Mouse (Mus musculus) heart, adult 10 weeks (tissue): ENCODE measurements around the gene Hspb3. TPM values are rescaled to one million over a fixed set of nuclear protein-coding genes. Genes with fewer than 3 reads are reported as not detected.

ENCODE experiments used
- polyA plus RNA-seq: library from polyadenylated mRNA; stranded (reverse); fragments of 350-450 nt; fragmentation: Illumina TruSeq; extraction: RNeasy Lipid Tissue Mini Kit (QIAGEN cat#74804); gene quantifications from one replicate; pipeline ENCODE4 v1.2.3, GENCODE M21; 2014; ENCODE audit warnings: low read depth, low replicate concordance

Gene Hspb3
- 18.6 TPM for polyA plus RNA-seq

DNA sequence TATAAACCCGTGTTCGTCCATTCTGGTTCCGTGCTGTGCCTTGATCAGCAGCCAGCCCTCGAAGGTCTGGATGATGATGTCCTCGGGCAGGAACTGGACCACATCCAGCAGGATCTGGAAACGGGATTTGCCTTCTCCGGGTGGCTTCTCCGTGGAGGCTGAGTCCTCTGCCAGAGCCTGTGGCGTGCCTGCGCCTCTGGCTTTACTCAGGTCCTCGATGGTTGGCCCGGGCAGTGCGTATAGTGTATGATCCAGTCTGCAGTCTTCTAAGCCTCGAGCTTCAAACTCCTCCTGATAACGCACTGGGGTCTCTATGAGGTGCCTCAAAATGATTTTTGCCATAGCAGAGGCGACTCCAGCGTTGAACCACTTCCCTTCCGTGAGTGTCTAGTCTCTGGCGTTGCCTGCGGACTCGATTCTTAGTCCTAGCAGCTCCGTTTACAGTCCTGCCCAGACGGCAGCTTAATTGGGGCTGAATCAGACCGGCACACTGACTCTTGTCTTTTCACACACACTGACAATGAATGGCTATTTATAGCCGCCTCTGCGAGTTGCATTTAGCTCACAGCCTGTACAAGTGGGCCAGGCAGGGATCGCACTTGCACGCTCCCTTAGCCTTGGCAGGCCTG is at the start of gene Hspb3:
Gene Hspb3, minus strand, starts transcription at position 526 of the 629 bp plus-strand sequence.

DNA sequence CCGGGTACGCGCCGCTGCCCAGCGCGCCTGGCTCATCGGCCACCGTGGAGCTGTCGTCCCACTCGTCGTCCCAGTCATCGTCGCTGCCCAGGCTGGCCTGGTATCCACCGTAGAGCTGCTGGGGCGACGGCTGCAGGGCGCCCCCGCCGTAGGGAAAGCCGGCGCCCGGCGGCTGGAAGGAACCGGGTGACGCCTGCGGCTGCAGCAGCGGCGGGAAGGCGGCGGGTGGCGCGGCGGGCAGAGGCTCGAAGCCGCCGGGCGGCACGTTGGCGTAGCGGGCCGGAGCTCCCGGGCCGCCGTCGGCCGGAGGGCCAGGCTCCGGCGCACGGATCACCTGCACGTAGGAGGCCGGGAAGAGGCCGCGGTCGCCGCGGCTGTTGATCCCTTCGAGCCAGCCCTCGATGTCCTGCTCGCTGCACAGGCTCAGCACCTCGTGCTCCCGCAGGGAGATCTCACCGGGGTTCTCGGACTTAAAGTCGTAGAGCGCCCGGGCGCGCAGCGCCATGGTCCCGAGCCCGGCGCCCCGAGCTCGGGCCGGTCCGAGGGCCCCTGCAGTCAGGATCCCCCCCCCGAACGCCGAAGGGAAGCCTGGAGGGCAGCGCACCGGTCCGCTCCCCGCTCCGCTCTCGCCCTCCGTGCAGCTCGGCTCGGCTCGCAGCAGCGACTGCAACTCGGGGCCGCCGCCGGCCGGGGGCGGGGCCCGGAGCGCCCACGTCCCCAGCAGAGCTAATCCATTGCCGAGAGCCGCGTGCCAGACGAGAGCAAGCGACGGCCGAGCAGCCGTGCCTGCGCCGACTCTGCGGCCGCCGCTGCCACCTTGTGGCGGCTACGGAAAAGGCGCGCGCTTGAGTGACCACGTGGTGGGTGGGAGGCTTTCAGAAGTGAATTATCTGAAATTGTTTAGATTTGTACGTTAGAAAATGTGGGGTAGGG is 45.3 kb downstream of the Hspb3 start, which contains the start of gene Snx18:
Gene Snx18, minus strand, starts transcription at position 674 of the 933 bp plus-strand sequence.

Other genes with a start within 250 kb of the Hspb3 start
- 14.1 TPM for gene Snx18, start 45.1 kb downstream of the Hspb3 start, polyA plus RNA-seq
- 7.1 TPM for gene Arl15, start 130.8 kb upstream of the Hspb3 start, polyA plus RNA-seq